Mouse (Mus musculus): Measurements from ENCODE around the gene Med8. TPM values are rescaled to one million over a fixed set of nuclear protein-coding genes. Genes with fewer than 3 reads are reported as not detected.

Gene Med8
- 40.3 TPM for polyA plus RNA-seq (2014; fragmentation: Illumina TruSeq; extraction: RNeasy Lipid Tissue Mini Kit (QIAGEN cat#74804); ENCODE audit: low replicate concordance)

GRCm38 (mm10) chr4:118409142-118409900, at the start of gene Med8, which contains the start of gene Szt2:
TSS of gene Med8 (plus strand) at chr4:118409337.
TSS of gene Szt2 (minus strand) at chr4:118409273.

DNA sequence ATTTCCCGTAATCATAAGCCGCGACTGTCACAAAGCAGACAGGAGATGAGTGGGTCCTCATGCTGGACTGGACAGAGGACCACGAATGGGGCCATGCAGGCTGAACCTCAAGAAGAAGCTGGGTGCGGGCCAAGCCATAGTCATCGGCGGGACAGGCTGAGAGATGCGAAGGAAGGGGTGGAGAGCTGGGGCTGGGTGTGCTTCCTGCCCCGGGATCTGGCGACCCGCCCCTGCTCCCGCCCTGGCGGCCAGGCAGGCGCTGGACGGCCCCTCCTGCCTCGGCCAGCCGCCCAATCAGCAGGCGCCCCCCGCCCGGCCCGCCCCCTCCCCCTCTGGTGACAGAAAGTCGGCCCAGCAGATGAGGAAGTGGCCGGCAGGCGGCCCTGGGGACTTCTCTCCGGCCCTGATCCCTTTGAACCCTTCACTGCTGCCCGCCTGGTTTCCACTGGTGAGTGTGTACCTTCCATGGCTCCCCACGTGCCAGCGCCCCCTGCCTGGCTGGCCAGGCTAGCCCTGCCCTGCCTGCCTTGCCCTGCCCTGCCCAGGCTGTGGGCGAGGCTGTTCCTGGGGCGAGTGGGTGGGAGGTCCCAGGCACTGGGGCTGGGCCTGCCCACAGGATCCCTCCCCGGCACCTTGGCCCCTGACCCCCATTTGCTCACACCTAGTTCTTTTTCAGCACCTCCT, 18.8 kb downstream of the Med8 start, which contains the start of gene Elovl1:
Gene Elovl1, plus strand, starts transcription at position 326 of the 684 bp plus-strand sequence.

DNA sequence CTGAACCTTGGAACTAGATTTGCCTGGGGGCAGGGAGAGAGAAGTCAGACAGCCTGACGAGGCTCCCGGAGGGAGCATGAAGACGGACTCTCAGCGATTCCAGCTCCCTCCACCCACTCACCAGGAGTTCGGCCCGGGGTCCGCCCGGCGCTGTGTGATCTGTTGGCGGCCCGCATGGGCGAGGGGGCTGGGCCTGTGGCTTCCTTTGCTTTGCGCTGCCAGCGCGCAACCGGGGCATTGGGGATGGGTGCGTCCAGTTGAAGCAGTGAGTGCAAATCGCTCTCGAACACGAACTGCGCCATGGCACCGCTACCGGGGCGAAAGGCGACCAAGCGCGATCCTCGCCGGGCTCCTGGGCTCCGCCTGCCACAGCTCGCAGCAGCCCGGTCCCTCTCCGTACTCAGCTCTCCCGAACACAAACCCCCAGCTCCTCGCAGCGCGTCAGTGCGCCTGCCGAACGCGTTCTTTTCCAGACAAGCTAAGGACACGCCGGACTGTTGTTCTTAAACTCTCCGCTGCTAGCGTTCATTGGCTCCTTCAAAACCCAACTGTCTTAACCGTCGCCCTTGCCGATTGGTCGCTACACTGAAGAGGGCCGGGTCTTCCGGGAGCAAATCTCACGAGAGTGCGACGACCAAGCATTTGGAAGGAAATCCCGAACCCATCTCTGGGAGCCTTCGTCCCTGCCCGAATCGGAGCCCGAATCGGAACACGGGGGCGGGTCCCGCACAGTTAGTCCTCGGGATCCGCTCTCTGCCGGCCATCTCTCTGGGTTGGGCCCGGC, 27.9 kb downstream of the Med8 start, which contains the start of gene Cdc20:
Gene Cdc20, minus strand, starts transcription at position 533 of the 784 bp plus-strand sequence.

DNA sequence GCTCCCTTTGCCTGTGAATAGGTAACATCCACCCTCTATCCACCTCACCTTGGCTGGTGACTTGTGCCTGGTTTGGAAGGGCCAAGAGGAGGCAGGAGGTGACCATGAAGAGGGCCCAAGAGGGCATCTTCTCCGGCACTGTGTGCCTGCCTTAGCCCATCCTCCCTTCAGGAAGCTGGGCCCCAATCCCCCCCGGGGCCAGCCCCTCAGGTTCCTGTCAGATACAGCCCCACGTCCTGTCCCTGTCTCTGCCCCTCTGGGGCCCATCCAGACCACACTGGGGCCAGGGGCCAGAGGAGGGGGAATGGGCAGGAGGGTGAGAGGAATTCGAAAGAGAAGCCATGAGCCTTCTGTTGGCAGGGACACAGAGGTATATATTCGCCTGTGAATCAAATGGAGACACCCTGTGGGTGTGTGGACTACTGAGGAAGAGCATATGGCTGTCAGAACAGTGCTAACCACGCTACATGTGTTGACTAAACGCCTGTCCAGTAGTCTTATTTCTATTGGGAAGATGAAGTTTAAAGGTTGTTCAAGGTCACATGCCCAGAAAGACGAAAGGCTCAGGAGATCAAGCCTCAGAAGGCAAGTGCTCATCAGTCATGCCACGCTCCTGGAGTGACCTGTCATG, 48.3 kb downstream of the Med8 start, which contains the start of gene Mpl:
Gene Mpl, minus strand, starts transcription at position 169 of the 631 bp plus-strand sequence.

Other genes with a start within 250 kb of the Med8 start
- gene Kdm4a, start 229.3 kb upstream of the Med8 start, polyA plus RNA-seq (2014; fragmentation: Illumina TruSeq; extraction: RNeasy Lipid Tissue Mini Kit (QIAGEN cat#74804); ENCODE audit: low replicate concordance), result 2.4 TPM
- 4.3 TPM for gene Ptprf, start 117.9 kb upstream of the Med8 start, polyA plus RNA-seq (2014; fragmentation: Illumina TruSeq; extraction: RNeasy Lipid Tissue Mini Kit (QIAGEN cat#74804); ENCODE audit: low replicate concordance)
- 0.22 TPM for gene Szt2, start 64 bp upstream of the Med8 start, polyA plus RNA-seq (2014; fragmentation: Illumina TruSeq; extraction: RNeasy Lipid Tissue Mini Kit (QIAGEN cat#74804); ENCODE audit: low replicate concordance)
- gene Elovl1, start 18.8 kb downstream of the Med8 start, polyA plus RNA-seq (2014; fragmentation: Illumina TruSeq; extraction: RNeasy Lipid Tissue Mini Kit (QIAGEN cat#74804); ENCODE audit: low replicate concordance), result 22.9 TPM
- 0.82 TPM for gene Cdc20, start 28.0 kb downstream of the Med8 start, polyA plus RNA-seq (2014; fragmentation: Illumina TruSeq; extraction: RNeasy Lipid Tissue Mini Kit (QIAGEN cat#74804); ENCODE audit: low replicate concordance)
- not detected for gene Mpl, start 48.2 kb downstream of the Med8 start, polyA plus RNA-seq (2014; fragmentation: Illumina TruSeq; extraction: RNeasy Lipid Tissue Mini Kit (QIAGEN cat#74804); ENCODE audit: low replicate concordance)
- 0.33 TPM for gene Tie1, start 80.7 kb downstream of the Med8 start, polyA plus RNA-seq (2014; fragmentation: Illumina TruSeq; extraction: RNeasy Lipid Tissue Mini Kit (QIAGEN cat#74804); ENCODE audit: low replicate concordance)
- gene 2610528J11Rik, start 117.7 kb downstream of the Med8 start, polyA plus RNA-seq (2014; fragmentation: Illumina TruSeq; extraction: RNeasy Lipid Tissue Mini Kit (QIAGEN cat#74804); ENCODE audit: low replicate concordance), result 12.7 TPM
- gene Tmem125, start 134.7 kb downstream of the Med8 start, polyA plus RNA-seq (2014; fragmentation: Illumina TruSeq; extraction: RNeasy Lipid Tissue Mini Kit (QIAGEN cat#74804); ENCODE audit: low replicate concordance), result 3.4 TPM
- gene Cfap57, start 211.4 kb downstream of the Med8 start, polyA plus RNA-seq (2014; fragmentation: Illumina TruSeq; extraction: RNeasy Lipid Tissue Mini Kit (QIAGEN cat#74804); ENCODE audit: low replicate concordance), result not detected
- 9.5 TPM for gene Ebna1bp2, start 211.5 kb downstream of the Med8 start, polyA plus RNA-seq (2014; fragmentation: Illumina TruSeq; extraction: RNeasy Lipid Tissue Mini Kit (QIAGEN cat#74804); ENCODE audit: low replicate concordance)
- not detected for gene Olfr62, start 249.6 kb downstream of the Med8 start, polyA plus RNA-seq (2014; fragmentation: Illumina TruSeq; extraction: RNeasy Lipid Tissue Mini Kit (QIAGEN cat#74804); ENCODE audit: low replicate concordance)

All from small intestine, adult 10 weeks (tissue).